Mouse (Mus musculus): ENCODE measurements around the gene Sec14l3. TPM values are rescaled to one million over a fixed set of nuclear protein-coding genes. Genes with fewer than 3 reads are reported as not detected.

Sec14l3 gene
- polyA plus RNA-seq, 1 experiment from 2014 or later, result not detected

DNA sequence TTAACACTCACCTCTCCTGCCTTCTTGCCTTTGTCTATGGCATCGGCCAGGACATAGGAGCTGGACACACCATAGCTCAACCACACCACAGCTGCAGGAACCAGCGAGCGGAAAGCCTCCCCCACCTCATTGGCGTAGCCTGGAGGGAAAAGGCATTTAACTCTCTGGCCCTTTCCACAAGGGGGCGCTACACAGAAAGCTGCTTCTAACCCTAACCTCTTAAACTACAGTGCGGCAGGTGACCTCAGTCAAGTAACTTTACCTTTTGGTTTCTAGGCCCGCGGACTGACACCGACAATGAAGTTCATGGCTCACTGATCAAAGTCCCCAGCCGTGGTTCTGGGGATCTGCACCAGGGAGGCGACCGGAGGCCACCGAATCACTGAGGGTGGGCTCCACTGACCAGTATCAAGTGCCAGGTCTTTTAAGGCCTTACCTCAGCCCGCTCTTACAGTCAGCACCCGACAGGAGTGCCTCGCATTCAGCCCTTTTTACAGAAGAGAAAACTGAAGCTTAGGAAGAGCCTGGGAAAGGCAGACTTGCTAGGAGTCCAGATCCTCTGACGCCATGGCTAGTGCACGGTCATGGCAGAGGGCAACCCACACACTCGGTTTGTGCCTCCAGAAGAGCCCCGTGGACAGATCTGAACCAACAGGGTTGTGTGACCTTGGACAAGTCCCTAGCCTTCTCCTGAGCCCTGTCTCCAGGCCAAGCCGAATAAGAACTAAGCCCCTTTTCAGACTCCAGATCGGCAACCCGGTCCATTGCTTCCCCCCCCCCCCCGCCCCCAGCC is 29.9 kb downstream of the Sec14l3 start:
- peak overlapping the region; percentile 36 for H3K9ac ChIP-seq (replicated peaks; ENCODE audit: low read depth, low read length)
- no peaks in the 10 kb centered on the region for H3K27me3 ChIP-seq (ENCODE audit: control insufficient read depth, insufficient read depth, low read length)
- WGBS, result 7% methylated on average over 23 of the region's 24 CpGs
- H3K9me3 ChIP-seq (ENCODE audit: control insufficient read depth, low read depth, low read length), result no peaks in the 10 kb centered on the region
- ATAC-seq (ENCODE audit: insufficient number of reproducible peaks, insufficient read depth, low FRiP score, low read depth), result 0 out of 2 replicates have a peak, but pooled peaks have one; percentile 10
- peak overlapping the region; percentile 80 for H3K4me2 ChIP-seq (replicated peaks; ENCODE audit: low read depth, low read length)
- H3K4me3 ChIP-seq (ENCODE audit: low read depth, low read length), result peak overlapping the region; percentile 57
- H3K4me1 ChIP-seq (ENCODE audit: control insufficient read depth, insufficient read depth, low read length), result peaks cover 11% of the 10 kb centered on the region; the same call in 1 of the 2 replicates
- peak overlapping the region; percentile 77; the same call in 1 of the 2 replicates for H3K27ac ChIP-seq (ENCODE audit: low read length)
- peaks cover 4% of the 10 kb centered on the region; the same call in 1 of the 2 replicates for H3K36me3 ChIP-seq (ENCODE audit: control insufficient read depth, insufficient read depth, low read length)

DNA sequence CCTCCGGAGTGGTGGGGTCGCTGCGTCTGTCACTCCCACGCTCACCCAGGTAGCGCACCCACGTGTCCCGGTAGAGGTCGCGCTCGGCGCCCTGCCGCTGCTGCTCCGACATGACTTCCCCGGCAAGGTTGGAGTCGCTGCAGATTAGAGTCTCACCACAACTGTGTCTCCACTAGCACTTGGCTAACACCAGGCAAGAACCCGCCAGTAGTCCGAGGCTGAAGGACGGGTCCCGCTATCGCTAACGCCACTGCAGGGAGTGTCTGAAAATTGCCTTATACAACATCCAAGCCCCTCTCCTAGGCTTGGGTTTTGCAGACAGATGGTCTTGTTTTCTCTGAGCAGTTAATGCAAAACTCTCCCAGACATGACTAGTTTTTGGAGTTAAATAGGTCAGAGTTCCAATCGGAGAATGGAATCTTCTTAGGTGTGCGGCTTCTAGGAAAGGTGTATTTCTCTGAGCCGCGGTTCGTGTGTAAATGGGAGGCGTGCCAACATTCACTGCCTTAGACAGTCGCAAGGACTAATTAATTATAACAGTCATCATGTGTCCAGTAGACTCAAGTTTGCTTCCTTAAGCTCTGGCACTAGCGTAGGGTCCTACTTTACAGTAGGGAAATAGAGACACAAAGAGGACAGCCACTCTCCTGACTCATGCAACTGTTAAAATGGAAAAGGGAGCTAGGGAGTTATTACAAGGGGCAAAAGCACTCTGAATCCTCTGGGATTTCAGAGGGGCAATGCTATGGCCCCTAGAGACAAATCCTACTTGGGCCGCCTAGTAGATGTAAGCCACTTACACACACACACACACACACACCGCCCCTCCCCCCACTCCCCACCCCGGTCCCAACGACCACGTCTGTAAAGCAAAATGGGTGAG is 30.8 kb downstream of the Sec14l3 start, which contains the start of gene Mtfp1:
Gene Mtfp1, minus strand, starts transcription at position 275 of the 883 bp plus-strand sequence.
- peak within 1 kb of the TSS; percentile 36 for H3K9ac ChIP-seq (replicated peaks; ENCODE audit: low read depth, low read length)
- H3K27ac ChIP-seq (ENCODE audit: low read length), result peak within 1 kb of the TSS; percentile 77
- 5% methylated on average over 34 of the region's 34 CpGs for WGBS
- H3K4me2 ChIP-seq (replicated peaks; ENCODE audit: low read depth, low read length), result peak within 1 kb of the TSS; percentile 80
- H3K36me3 ChIP-seq (ENCODE audit: control insufficient read depth, insufficient read depth, low read length), result peaks cover 4% of the 10 kb centered on the region; the same call in 1 of the 2 replicates
- no peak for ATAC-seq (ENCODE audit: insufficient number of reproducible peaks, insufficient read depth, low FRiP score, low read depth)
- no peaks in the 10 kb centered on the region for H3K27me3 ChIP-seq (ENCODE audit: control insufficient read depth, insufficient read depth, low read length)
- H3K4me1 ChIP-seq (ENCODE audit: control insufficient read depth, insufficient read depth, low read length), result peaks cover 11% of the 10 kb centered on the region; the same call in 1 of the 2 replicates
- no peaks in the 10 kb centered on the region for H3K9me3 ChIP-seq (ENCODE audit: control insufficient read depth, low read depth, low read length)
- peak within 1 kb of the TSS; percentile 57 for H3K4me3 ChIP-seq (ENCODE audit: low read depth, low read length)

DNA sequence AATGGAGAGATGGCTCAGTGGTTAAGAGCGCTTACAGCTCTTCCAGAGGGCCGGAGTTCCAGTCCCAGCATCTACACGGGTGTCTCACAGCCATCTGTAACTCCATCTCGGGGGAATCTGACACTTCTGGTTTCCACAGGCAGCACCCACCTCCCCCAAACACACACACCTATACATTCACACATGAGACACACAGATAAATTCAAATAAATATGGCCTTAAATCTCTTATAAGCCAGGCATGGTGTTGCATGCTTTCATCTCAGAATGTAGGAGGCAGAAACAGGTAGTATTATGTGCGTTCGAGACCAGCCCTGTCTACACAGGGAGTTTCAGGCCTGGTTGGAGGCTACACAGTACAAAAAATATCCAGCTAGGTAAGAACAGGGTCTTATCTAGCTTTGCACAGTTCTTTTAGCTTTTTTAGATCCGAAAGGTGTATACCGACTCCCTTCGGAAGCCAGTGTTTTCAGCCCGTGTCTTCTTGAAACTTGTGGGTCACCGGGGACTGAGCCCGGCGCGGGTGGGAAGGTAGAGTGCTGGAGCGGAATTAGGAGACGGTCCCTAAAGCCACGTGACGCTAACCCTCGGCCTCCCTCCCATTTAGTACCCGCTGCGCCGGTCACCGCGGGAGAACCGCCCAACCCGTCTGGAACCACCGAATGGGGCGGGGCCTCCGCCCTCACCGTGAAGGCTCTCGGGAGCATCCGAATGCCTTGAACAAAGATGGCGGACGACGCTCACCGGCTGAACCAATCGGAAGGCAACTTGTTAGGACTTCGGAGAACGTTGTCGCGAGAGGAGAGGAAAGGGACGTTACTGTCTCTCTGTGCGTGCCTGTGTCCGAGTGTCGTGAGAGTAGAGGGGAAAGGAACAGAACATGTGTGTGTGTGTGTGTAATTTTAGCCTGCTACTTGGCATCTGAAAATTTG is 31.7 kb downstream of the Sec14l3 start:
- no peaks in the 10 kb centered on the region for H3K27me3 ChIP-seq (ENCODE audit: control insufficient read depth, insufficient read depth, low read length)
- ATAC-seq (ENCODE audit: insufficient number of reproducible peaks, insufficient read depth, low FRiP score, low read depth), result peak; percentile 92
- H3K9me3 ChIP-seq (ENCODE audit: control insufficient read depth, low read depth, low read length), result no peaks in the 10 kb centered on the region
- 4% methylated on average over 45 of the region's 45 CpGs for WGBS
- H3K4me3 ChIP-seq (ENCODE audit: low read depth, low read length), result peak overlapping the region; percentile 50
- H3K36me3 ChIP-seq (ENCODE audit: control insufficient read depth, insufficient read depth, low read length), result no peaks in the 10 kb centered on the region; the same call in 1 of the 2 replicates
- peaks cover 11% of the 10 kb centered on the region; the same call in 1 of the 2 replicates for H3K4me1 ChIP-seq (ENCODE audit: control insufficient read depth, insufficient read depth, low read length)
- H3K4me2 ChIP-seq (replicated peaks; ENCODE audit: low read depth, low read length), result peak overlapping the region; percentile 80
- H3K27ac ChIP-seq (ENCODE audit: low read length), result peak overlapping the region; percentile 89
- H3K9ac ChIP-seq (replicated peaks; ENCODE audit: low read depth, low read length), result peak overlapping the region; percentile 67

DNA sequence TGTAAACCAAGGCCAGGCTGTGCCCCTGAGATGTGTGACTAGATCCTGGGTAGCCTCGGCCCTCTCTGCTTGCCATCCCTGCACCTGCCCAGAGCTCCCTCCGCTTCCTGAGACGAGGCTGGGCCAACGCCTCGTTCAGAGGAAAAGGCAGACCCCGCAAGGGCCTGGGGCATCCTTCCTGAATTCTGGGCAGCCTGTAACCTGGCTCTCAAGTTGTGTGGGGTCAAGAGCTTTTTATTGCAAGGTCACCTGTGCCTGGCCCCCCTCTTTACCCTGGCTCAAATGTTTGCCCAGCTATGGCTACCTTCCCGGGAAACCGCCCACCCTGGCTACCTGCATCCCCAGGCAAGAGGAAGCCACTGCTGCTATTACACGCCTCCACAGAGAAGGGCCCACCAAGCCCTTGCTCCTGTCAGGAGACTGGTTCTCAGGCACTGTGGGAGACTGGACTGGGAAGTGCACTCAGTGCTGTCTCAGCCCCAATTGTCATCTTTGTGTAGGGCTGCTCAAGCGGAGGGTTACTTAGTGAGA is 32.5 kb downstream of the Sec14l3 start:
- H3K4me3 ChIP-seq (ENCODE audit: low read depth, low read length), result peak overlapping the region; percentile 50
- H3K9me3 ChIP-seq (ENCODE audit: control insufficient read depth, low read depth, low read length), result no peaks in the 10 kb centered on the region
- peak overlapping the region; percentile 89 for H3K27ac ChIP-seq (ENCODE audit: low read length)
- H3K4me1 ChIP-seq (ENCODE audit: control insufficient read depth, insufficient read depth, low read length), result peaks cover 11% of the 10 kb centered on the region; the same call in 1 of the 2 replicates
- H3K27me3 ChIP-seq (ENCODE audit: control insufficient read depth, insufficient read depth, low read length), result no peaks in the 10 kb centered on the region
- WGBS, result 32% methylated on average over 10 of the region's 10 CpGs
- ATAC-seq (ENCODE audit: insufficient number of reproducible peaks, insufficient read depth, low FRiP score, low read depth), result no peak
- H3K4me2 ChIP-seq (replicated peaks; ENCODE audit: low read depth, low read length), result peak overlapping the region; percentile 80
- H3K9ac ChIP-seq (replicated peaks; ENCODE audit: low read depth, low read length), result peak overlapping the region; percentile 67
- H3K36me3 ChIP-seq (ENCODE audit: control insufficient read depth, insufficient read depth, low read length), result no peaks in the 10 kb centered on the region

DNA sequence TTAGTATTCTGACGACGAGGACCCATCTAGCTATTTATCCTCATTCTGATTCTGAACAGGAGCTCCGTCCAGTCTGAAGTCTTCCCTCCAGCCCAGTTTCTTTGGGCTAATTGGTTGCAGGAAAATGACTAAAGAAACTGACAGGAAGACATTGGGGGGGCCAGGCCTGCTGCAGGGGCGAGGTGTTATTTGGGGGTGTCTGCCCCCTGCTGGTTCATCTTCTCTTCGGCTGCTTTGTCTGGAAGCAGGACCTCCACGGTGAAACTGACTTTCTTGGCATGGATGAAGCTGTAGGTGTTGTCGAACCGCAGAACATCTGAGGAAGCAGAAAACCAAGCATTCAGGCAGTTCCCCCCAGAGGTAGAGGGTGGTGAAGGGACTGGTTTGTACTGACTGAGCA is 33.5 kb downstream of the Sec14l3 start:
- WGBS, result 65% methylated on average over 8 of the region's 8 CpGs

DNA sequence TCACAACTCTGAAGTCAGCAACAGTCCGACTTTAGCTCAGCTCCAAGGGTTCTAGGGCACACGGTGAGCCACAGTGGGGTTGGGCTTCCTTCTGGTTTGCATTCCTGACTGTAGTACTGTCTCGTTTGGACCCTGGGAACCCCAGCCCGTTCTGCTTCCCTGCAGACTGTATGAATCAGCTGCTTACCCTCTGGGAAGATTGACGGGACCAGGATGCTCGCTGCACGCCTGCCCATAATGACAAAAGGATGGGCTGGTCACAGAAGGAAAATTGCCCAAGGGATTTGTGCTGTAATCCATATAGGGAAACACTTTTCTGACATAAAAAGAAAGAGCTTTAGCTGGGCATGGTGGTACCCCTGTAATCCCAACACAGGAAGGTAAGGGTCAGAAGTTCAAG is 34.2 kb downstream of the Sec14l3 start:
- Histone ChIP-seq H3K4me2 (replicated peaks; ENCODE audit: low read depth, low read length) (no peak overlapping the region), H3K27ac (ENCODE audit: low read length) (no peak overlapping the region), H3K4me1 (ENCODE audit: control insufficient read depth, insufficient read depth, low read length) (peaks cover 11% of the 10 kb centered on the region; the same call in 1 of the 2 replicates), H3K9me3 (ENCODE audit: control insufficient read depth, low read depth, low read length) (no peaks in the 10 kb centered on the region), H3K9ac (replicated peaks; ENCODE audit: low read depth, low read length) (no peak overlapping the region), H3K27me3 (ENCODE audit: control insufficient read depth, insufficient read depth, low read length) (no peaks in the 10 kb centered on the region), H3K36me3 (ENCODE audit: control insufficient read depth, insufficient read depth, low read length) (no peaks in the 10 kb centered on the region), H3K4me3 (ENCODE audit: low read depth, low read length) (no peak overlapping the region)
- no peak for ATAC-seq (ENCODE audit: insufficient number of reproducible peaks, insufficient read depth, low FRiP score, low read depth)
- WGBS, result 76% methylated on average over 7 of the region's 7 CpGs

More for the DNA sequence above, 33.5 kb downstream of the Sec14l3 start:
- H3K36me3 ChIP-seq (ENCODE audit: control insufficient read depth, insufficient read depth, low read length), result no peaks in the 10 kb centered on the region
- no peak overlapping the region for H3K27ac ChIP-seq (ENCODE audit: low read length)
- H3K4me1 ChIP-seq (ENCODE audit: control insufficient read depth, insufficient read depth, low read length), result peaks cover 11% of the 10 kb centered on the region; the same call in 1 of the 2 replicates
- H3K4me2 ChIP-seq (replicated peaks; ENCODE audit: low read depth, low read length), result no peak overlapping the region
- no peak for ATAC-seq (ENCODE audit: insufficient number of reproducible peaks, insufficient read depth, low FRiP score, low read depth)
- no peak overlapping the region for H3K4me3 ChIP-seq (ENCODE audit: low read depth, low read length)
- no peak overlapping the region for H3K9ac ChIP-seq (replicated peaks; ENCODE audit: low read depth, low read length)
- no peaks in the 10 kb centered on the region for H3K9me3 ChIP-seq (ENCODE audit: control insufficient read depth, low read depth, low read length)
- no peaks in the 10 kb centered on the region for H3K27me3 ChIP-seq (ENCODE audit: control insufficient read depth, insufficient read depth, low read length)

DNA sequence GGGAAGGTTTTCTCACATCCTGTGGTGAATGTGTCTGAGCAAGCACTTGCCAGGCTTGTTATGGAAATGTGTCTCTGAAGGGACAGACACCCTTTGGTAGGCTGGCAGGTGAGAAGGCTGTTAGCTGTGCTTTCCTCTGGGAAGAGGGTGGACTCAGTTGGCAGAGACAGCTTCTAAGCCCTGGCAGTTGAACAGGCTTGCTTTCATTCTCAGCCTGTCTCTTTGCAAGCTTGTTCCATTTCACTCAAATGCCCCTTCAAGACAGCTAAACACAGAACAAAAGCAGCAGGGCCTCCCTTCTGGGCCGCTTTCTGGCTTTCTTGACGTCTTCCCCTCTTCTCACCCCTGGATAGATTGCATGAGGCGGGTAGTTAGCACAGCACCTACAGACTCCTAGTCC is 34.8 kb downstream of the Sec14l3 start:
- Histone ChIP-seq H3K27ac (ENCODE audit: low read length) (no peak overlapping the region), H3K4me1 (ENCODE audit: control insufficient read depth, insufficient read depth, low read length) (peaks cover 11% of the 10 kb centered on the region; the same call in 1 of the 2 replicates), H3K36me3 (ENCODE audit: control insufficient read depth, insufficient read depth, low read length) (no peaks in the 10 kb centered on the region), H3K9me3 (ENCODE audit: control insufficient read depth, low read depth, low read length) (no peaks in the 10 kb centered on the region), H3K27me3 (ENCODE audit: control insufficient read depth, insufficient read depth, low read length) (no peaks in the 10 kb centered on the region), H3K4me3 (ENCODE audit: low read depth, low read length) (no peak overlapping the region), H3K9ac (replicated peaks; ENCODE audit: low read depth, low read length) (no peak overlapping the region), H3K4me2 (replicated peaks; ENCODE audit: low read depth, low read length) (no peak overlapping the region)
- ATAC-seq (ENCODE audit: insufficient number of reproducible peaks, insufficient read depth, low FRiP score, low read depth), result no peak
- WGBS, result 62% methylated on average over 3 of the region's 3 CpGs
